Mouse (Mus musculus): Measurements from ENCODE around the gene Amigo3. TPM values are rescaled to one million over a fixed set of nuclear protein-coding genes. Genes with fewer than 3 reads are reported as not detected.

Gene Amigo3
- polyA plus RNA-seq, 1 experiment from 2014 or later: 3.4 TPM

DNA sequence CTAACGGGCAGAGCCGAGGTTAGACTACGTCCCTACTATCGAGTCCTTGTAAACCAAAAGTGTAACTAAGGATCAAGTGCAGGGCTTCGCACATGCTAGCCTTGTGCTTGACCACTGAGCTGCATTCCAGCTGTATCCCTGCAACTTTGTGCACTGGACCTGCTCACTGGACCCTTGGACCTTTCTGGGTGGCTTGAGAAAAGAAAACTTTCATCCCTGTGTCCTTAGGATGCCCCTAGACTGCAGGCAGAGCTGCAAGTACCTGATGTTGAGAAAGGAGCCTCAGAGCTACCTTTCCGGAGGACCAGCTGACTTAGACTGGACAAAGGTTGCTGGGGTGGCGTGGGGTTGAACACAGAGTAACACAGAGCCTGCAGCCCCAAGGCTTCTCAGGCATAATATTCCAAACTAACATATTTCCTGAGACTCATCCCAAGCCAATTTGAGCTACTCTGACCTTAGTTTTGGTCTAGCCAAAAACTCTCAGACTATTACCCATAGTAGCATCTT lies 37.7 kb downstream of the Amigo3 start:
- Histone ChIP-seq H3K4me1 (replicated peaks; ENCODE audit: control insufficient read depth, insufficient read depth, low read length) (peaks cover 14% of the 10 kb centered on the region), H3K9me3 (ENCODE audit: control insufficient read depth, low read length) (no peaks in the 10 kb centered on the region), H3K4me3 (replicated peaks; ENCODE audit: low read length) (no peak overlapping the region), H3K4me2 (ENCODE audit: low read length) (no peak overlapping the region), H3K36me3 (ENCODE audit: control insufficient read depth, insufficient read depth) (peaks cover 22% of the 10 kb centered on the region), H3K9ac (replicated peaks; ENCODE audit: low read depth, low read length) (no peak overlapping the region), H3K27ac (ENCODE audit: low read length) (no peak overlapping the region), H3K27me3 (replicated peaks; ENCODE audit: control insufficient read depth, insufficient read depth, low read length) (no peaks in the 10 kb centered on the region)
- 94% methylated on average over 7 of the region's 7 CpGs for WGBS
- ATAC-seq: no peak

GRCm38 (mm10) chr9:108093586-108093985 lies 40.6 kb downstream of the Amigo3 start:
- Histone ChIP-seq H3K27me3 (replicated peaks; ENCODE audit: control insufficient read depth, insufficient read depth, low read length) (no peaks in the 10 kb centered on the region), H3K4me1 (replicated peaks; ENCODE audit: control insufficient read depth, insufficient read depth, low read length) (peaks cover 16% of the 10 kb centered on the region), H3K4me2 (ENCODE audit: low read length) (peak overlapping the region; percentile 84), H3K9me3 (ENCODE audit: control insufficient read depth, low read length) (no peaks in the 10 kb centered on the region), H3K9ac (replicated peaks; ENCODE audit: low read depth, low read length) (peak overlapping the region; percentile 67), H3K4me3 (replicated peaks; ENCODE audit: low read length) (peak overlapping the region; percentile 63), H3K36me3 (ENCODE audit: control insufficient read depth, insufficient read depth) (peaks cover 19% of the 10 kb centered on the region), H3K27ac (ENCODE audit: low read length) (no peak overlapping the region)
- 74% methylated on average over 10 of the region's 10 CpGs for WGBS
- ATAC-seq: no peak

DNA sequence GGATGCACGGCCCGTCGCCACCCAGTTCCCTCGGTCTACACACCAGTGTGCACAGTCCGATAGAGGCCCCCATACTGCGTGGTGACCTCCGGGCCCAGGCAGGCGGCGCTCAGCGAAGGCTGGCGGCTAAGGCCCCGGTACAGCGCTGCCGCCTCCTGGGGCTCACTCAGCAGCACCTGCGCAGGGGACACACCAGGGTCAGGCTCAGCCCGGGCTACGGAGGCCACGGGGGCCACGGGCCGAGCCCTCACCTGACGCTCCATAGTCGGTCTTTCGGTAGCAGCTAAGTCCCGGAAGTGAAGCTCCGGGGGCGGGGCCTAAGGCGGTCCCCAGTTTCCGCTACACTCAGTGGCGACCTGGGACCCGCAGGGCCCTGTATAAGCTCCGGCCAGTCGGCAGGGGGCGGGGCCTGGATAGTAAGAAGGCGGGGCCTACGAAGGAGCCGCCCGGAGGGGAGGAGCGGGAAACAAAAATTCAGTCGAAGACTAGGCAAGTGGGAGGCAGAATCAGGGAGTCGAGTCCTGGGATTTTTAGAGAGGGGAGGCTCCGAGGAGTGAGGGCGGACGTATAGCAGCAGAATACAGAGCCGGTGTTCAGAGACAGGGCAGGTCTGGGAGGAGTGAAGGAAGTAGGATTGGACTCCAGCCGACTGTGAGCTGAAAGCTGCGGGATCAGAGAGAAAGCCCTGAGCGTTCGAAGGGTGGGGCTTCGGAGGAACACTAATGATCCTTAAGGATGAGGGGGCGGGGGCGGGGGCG lies 41.4 kb downstream of the Amigo3 start, which contains the start of gene Apeh:
Gene Apeh (minus strand): TSS at position 423 of the 758 bp plus-strand sequence.
- H3K36me3 ChIP-seq (ENCODE audit: control insufficient read depth, insufficient read depth): peaks cover 19% of the 10 kb centered on the region
- H3K27ac ChIP-seq (ENCODE audit: low read length): peak within 1 kb of the TSS; percentile 72
- WGBS: under 1% methylated on average over 52 of the region's 52 CpGs
- H3K27me3 ChIP-seq (replicated peaks; ENCODE audit: control insufficient read depth, insufficient read depth, low read length): no peaks in the 10 kb centered on the region
- H3K9ac ChIP-seq (replicated peaks; ENCODE audit: low read depth, low read length): peak within 1 kb of the TSS; percentile 67
- peak within 1 kb of the TSS; percentile 84 for H3K4me2 ChIP-seq (ENCODE audit: low read length)
- peak; percentile 92 for ATAC-seq
- H3K4me3 ChIP-seq (replicated peaks; ENCODE audit: low read length): peak within 1 kb of the TSS; percentile 63
- H3K4me1 ChIP-seq (replicated peaks; ENCODE audit: control insufficient read depth, insufficient read depth, low read length): peaks cover 16% of the 10 kb centered on the region
- H3K9me3 ChIP-seq (ENCODE audit: control insufficient read depth, low read length): no peaks in the 10 kb centered on the region

- no peak overlapping the region for H3K27ac ChIP-seq (ENCODE audit: low read length)
- peak overlapping the region; percentile 67 for H3K9ac ChIP-seq (replicated peaks; ENCODE audit: low read depth, low read length)
- peaks cover 15% of the 10 kb centered on the region for H3K36me3 ChIP-seq (ENCODE audit: control insufficient read depth, insufficient read depth)
- 0% methylated on average over 14 of the region's 16 CpGs for WGBS
- peak; percentile 6 for ATAC-seq
- peak overlapping the region; percentile 63 for H3K4me3 ChIP-seq (replicated peaks; ENCODE audit: low read length)
- peak overlapping the region; percentile 84 for H3K4me2 ChIP-seq (ENCODE audit: low read length)
- H3K4me1 ChIP-seq (replicated peaks; ENCODE audit: control insufficient read depth, insufficient read depth, low read length): peaks cover 16% of the 10 kb centered on the region
- H3K27me3 ChIP-seq (replicated peaks; ENCODE audit: control insufficient read depth, insufficient read depth, low read length): no peaks in the 10 kb centered on the region
- H3K9me3 ChIP-seq (ENCODE audit: control insufficient read depth, low read length): no peaks in the 10 kb centered on the region
Measured at GRCm38 (mm10) chr9:108094998-108095411, 42.0 kb downstream of the Amigo3 start.

GRCm38 (mm10) chr9:108095518-108095917 lies 42.6 kb downstream of the Amigo3 start:
- H3K9ac ChIP-seq (replicated peaks; ENCODE audit: low read depth, low read length): no peak overlapping the region
- peaks cover 14% of the 10 kb centered on the region; the same call in 1 of the 2 replicates for H3K36me3 ChIP-seq (ENCODE audit: control insufficient read depth, insufficient read depth)

GRCm38 (mm10) chr9:108095949-108096712 lies 43.2 kb downstream of the Amigo3 start:
- WGBS: 64% methylated on average over 10 of the region's 10 CpGs

More at GRCm38 (mm10) chr9:108095518-108095917, 42.6 kb downstream of the Amigo3 start:
- Histone ChIP-seq H3K4me3 (replicated peaks; ENCODE audit: low read length) (peak overlapping the region; percentile 63), H3K27ac (ENCODE audit: low read length) (no peak overlapping the region), H3K27me3 (replicated peaks; ENCODE audit: control insufficient read depth, insufficient read depth, low read length) (no peaks in the 10 kb centered on the region), H3K4me1 (replicated peaks; ENCODE audit: control insufficient read depth, insufficient read depth, low read length) (peaks cover 16% of the 10 kb centered on the region), H3K4me2 (ENCODE audit: low read length) (peak overlapping the region; percentile 84), H3K9me3 (ENCODE audit: control insufficient read depth, low read length) (no peaks in the 10 kb centered on the region)
- WGBS: 9% methylated on average over 3 of the region's 3 CpGs
- 0 out of 2 replicates have a peak, but pooled peaks have one; percentile 7 for ATAC-seq

DNA sequence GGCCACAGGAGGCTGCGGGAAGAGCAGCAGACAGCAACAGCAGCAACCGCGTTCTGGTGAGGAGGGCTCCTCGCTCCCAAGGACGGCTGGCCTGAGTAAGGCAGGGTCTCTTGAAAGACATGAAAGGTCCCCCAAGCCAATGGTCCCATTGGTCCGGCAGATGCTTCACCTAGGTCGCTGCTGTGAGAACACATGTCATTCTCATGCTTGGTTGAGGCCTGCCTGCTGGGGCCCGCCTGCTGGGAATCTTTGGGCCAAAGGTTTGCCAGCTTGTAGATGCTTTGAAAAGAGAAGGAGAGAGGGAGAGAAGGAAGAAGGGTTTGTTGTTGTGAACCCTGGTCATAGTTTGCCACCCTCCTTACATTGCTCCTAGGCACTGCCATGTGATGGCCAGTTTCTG lies 46.7 kb downstream of the Amigo3 start:
- 91% methylated on average over 8 of the region's 8 CpGs for WGBS
- peaks cover 12% of the 10 kb centered on the region; the same call in 1 of the 2 replicates for H3K36me3 ChIP-seq (ENCODE audit: control insufficient read depth, insufficient read depth)
- H3K9me3 ChIP-seq (ENCODE audit: control insufficient read depth, low read length): no peaks in the 10 kb centered on the region
- no peak for ATAC-seq
- no peak overlapping the region for H3K4me3 ChIP-seq (replicated peaks; ENCODE audit: low read length)
- no peaks in the 10 kb centered on the region for H3K27me3 ChIP-seq (replicated peaks; ENCODE audit: control insufficient read depth, insufficient read depth, low read length)
- H3K27ac ChIP-seq (ENCODE audit: low read length): no peak overlapping the region
- peaks cover 10% of the 10 kb centered on the region for H3K4me1 ChIP-seq (replicated peaks; ENCODE audit: control insufficient read depth, insufficient read depth, low read length)
- no peak overlapping the region for H3K4me2 ChIP-seq (ENCODE audit: low read length)
- no peak overlapping the region for H3K9ac ChIP-seq (replicated peaks; ENCODE audit: low read depth, low read length)

More at GRCm38 (mm10) chr9:108095949-108096712, 43.2 kb downstream of the Amigo3 start:
- no peaks in the 10 kb centered on the region for H3K9me3 ChIP-seq (ENCODE audit: control insufficient read depth, low read length)
- no peak for ATAC-seq
- peaks cover 16% of the 10 kb centered on the region for H3K4me1 ChIP-seq (replicated peaks; ENCODE audit: control insufficient read depth, insufficient read depth, low read length)
- no peaks in the 10 kb centered on the region for H3K27me3 ChIP-seq (replicated peaks; ENCODE audit: control insufficient read depth, insufficient read depth, low read length)
- peaks cover 9% of the 10 kb centered on the region for H3K36me3 ChIP-seq (ENCODE audit: control insufficient read depth, insufficient read depth)
- no peak overlapping the region for H3K9ac ChIP-seq (replicated peaks; ENCODE audit: low read depth, low read length)
- no peak overlapping the region for H3K27ac ChIP-seq (ENCODE audit: low read length)
- H3K4me2 ChIP-seq (ENCODE audit: low read length): no peak overlapping the region; the same call in 1 of the 2 replicates
- no peak overlapping the region for H3K4me3 ChIP-seq (replicated peaks; ENCODE audit: low read length)

DNA sequence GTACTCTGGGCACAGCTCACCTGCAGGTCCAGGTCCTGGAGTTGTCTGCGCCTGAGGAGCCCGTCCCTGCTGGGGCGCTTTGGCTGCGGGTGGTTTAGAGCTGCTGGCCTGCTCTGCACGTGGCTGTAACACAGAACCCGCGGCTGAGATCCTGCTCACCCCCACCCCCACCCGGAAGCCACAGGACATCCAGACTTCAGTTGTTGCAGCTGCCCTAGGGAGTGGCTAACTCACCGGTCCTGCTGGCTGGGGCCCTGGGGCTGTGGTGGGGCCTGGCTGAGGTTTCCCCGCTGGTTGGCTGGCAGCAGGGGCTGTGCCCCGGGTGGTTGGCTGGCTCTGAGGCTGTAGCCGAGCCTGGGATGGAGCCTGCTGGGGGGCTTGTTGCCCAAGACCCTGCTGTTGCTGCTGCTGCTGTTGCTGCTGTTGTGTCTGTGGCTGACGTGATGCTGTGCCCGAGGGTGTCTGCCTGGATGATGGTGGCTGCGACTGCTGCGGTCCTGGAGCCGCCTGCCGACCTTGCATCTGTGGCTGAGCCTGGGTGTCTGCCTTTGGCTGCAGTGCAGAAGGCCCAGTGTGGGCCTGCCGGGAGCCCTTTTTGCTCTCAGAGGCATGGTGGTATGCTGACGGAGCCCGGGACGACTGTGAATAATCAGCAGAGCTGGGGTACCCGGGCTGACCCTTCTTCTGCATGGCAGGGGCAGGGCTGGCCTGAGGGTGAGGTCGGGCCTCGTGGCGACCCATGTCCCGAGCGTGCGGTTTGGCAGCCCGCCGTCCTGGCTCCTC lies 52.0 kb downstream of the Amigo3 start:
- WGBS: 39% methylated on average over 31 of the region's 31 CpGs
- Histone ChIP-seq H3K9me3 (ENCODE audit: control insufficient read depth, low read length) (no peaks in the 10 kb centered on the region), H3K27ac (ENCODE audit: low read length) (no peak overlapping the region), H3K4me2 (ENCODE audit: low read length) (no peak overlapping the region), H3K4me3 (replicated peaks; ENCODE audit: low read length) (no peak overlapping the region), H3K36me3 (ENCODE audit: control insufficient read depth, insufficient read depth) (peaks cover 12% of the 10 kb centered on the region; the same call in 1 of the 2 replicates), H3K4me1 (replicated peaks; ENCODE audit: control insufficient read depth, insufficient read depth, low read length) (no peaks in the 10 kb centered on the region), H3K9ac (replicated peaks; ENCODE audit: low read depth, low read length) (no peak overlapping the region), H3K27me3 (replicated peaks; ENCODE audit: control insufficient read depth, insufficient read depth, low read length) (no peaks in the 10 kb centered on the region)
- no peak for ATAC-seq
